Mouse (Mus musculus): ENCODE measurements around the gene Fxyd6.

DNA sequence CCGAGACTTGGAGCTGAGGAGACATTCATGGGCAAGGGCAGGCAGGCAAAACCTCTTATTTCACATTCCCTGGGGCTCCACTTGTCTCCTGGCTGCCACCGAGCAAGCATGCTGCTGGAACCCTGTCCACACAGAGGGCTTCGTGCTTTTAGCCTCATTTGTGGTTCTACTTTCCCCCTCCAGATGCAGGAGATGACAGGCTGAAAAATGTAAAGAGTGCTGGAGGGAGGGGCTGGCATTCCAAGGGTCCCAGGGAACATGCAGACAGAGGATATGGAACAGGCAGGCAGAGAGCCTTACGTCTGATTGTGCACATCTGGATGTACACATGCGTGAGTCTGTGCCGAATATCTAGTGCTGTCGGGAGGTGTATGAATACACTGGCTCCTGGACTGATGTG, 11.6 kb upstream of the Fxyd6 start:
- TF ChIP-seq GATA1 (IDR thresholded peaks at IDR 0.05; ENCODE audit: low read length) = no peak
- TF ChIP-seq TAL1 (IDR thresholded peaks at IDR 0.05; ENCODE audit: low read length) = no peak
